Mouse (Mus musculus) T-helper 17 cell (primary cell): ENCODE results near the gene Sh3bgrl3.

Experiments used
- in situ Hi-C, 2 experiments: fragments of 300-600 bp; cut with MboI, MseI; formaldehyde crosslinking; loops; 1 replicate in 1 of 2; 2 replicates in 1 of 2; pipeline ENCODE4 v1.15.1; 2025; ENCODE audit warnings: high pct_unique_total_duplicates in 2 of 2

The Sh3bgrl3 gene

DNA sequence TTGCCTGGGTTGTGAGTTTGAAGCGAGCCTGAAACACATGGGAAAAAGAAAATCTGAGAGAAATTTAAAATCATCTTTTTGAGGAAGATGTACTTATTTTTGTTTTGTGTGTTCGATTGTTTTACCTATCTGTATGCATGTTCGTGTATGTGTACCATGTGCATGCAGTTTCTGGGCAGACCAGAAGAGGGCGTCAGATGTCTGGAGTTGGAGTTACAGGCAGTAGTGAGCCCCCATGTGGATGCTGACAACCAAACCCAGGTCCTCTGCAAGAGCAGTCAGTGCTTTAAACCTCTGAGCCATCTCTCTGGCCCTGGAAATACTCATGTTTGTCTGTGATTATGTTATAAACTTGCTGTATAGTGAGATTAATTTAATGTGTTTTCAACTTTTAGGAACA lies 43.6 kb downstream of the Sh3bgrl3 start:
- in situ Hi-C loops = no loop called here

DNA sequence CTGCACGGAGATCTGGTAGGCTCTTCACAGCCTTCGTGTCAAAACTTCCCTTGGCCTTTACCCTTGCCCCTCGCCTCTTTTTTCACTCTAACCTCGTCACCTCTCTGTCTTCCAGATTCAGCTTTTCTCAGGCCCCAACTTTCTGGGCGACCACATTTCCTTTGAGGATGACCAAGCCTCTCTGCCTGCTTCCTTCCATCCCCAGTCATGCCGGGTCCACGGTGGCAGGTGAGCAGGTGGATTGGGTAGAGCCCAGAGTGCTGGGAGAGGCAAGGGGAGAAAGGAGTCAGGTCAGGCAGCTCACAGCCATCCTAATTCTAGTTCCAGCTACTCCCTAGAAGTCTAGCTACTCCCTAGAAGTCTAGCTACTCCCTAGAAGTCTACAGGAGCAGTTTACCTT lies 46.1 kb downstream of the Sh3bgrl3 start:
- in situ Hi-C loops = no loop called here

DNA sequence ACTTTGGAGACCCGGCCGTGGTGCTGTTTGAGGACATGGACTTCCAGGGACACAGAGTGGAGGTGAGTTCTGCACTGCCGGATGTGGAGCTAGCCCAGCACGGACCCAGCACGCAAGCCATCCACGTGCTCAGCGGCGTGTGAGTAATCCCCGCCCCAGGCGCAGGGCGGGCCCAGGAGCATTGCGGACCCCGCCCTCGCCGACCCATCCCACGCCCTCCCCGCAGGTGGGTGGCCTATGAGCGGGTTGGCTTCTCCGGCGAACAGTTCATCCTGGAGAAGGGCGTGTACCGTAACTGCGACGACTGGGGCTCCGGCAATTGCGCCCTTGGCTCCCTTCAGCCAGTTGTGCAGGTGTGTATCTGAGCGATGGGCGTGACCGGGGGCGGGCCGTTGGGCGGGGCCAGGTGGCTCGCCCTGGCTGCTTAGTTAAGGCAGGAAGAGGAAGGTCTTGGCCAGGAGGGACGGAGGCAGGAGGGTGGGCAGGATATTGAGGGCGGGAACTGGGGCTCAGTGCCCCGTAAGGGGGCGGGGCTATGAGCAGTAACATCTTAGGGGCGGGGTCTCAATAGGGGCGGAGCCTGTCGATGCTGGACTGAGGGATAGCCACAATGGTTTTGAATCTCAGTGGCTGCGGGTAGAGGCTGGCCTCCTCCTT lies 46.7 kb downstream of the Sh3bgrl3 start:
- in situ Hi-C loops = no loop called here

DNA sequence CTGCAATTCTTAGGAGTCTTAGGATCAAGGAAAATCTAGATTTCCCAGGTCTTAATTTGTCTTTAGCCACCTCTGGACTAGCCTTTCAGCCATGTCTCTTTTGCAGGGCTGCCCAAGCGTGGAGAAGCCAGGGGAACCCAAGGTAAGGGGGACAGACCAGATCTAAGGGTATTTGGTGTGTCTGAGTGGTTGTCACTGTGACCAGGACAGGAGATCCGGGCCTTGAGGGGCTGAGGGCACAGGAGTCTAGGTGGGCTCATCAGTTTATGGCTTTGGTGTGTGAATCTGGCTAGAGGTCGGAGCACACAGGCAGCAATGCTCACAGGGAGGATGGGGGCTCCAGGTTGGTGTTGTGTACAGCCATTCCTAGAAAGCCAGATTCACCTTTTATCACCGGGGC lies 47.9 kb downstream of the Sh3bgrl3 start:
- in situ Hi-C loops = no loop called here

DNA sequence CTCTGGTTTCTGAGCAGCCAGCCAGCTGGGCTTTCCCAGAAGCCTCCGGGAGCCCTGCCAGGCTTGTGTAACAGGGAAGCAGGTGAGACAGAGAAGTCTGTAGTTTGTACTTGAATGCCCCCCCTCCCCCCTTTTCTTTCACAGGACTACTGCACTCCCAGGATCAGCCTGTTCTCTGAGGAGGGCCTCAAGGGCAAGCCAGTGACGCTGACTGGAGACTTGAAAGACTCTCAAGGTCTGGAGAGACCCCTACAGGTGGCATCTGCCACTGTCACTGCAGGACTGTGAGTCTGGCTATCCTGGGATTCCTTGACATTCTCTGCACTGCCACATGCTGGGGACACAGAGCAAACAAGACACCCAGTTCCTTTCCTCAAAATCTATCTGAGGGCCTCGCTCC lies 49.9 kb downstream of the Sh3bgrl3 start:
- in situ Hi-C loops = loop anchor here (5.0 kb wide), 1 partner anchor 41 kb away; no protein-coding TSS in a partner anchor
